Mouse (Mus musculus) heart, postnatal 0 days (tissue): ENCODE results near the gene Six3.

Experiments
- CTCF ChIP-seq: IDR thresholded peaks from 2 replicates; pipeline ENCODE4 v1.5.1; 2016; ENCODE audit warnings: antibody characterized with exemption, control low read depth, low read depth
- EP300 ChIP-seq: IDR thresholded peaks from 2 replicates; pipeline ENCODE4 v1.6.1; 2016; ENCODE audit warnings: antibody characterized with exemption, low read depth

GRCm38 (mm10) chr17:85574023-85574422 lies 39.4 kb upstream of the Six3 start:
- no peak for TF ChIP-seq CTCF
- no peak for TF ChIP-seq EP300
